Mouse (Mus musculus): Measurements from ENCODE around the gene R3hdml. TPM values are rescaled to one million over a fixed set of nuclear protein-coding genes. Genes with fewer than 3 reads are reported as not detected.

The R3hdml gene
- total and polyA plus RNA-seq, 3 experiments = not detected

GRCm38 (mm10) chr2:163548822-163549221 lies 56.7 kb downstream of the R3hdml start:
- no peak for DNase-seq (ENCODE audit: low read depth, low spot score)
- H3K79me2 ChIP-seq (ENCODE audit: control insufficient read depth, insufficient read depth, low read length, poor library complexity) = no peaks in the 10 kb centered on the region
- H3K27ac ChIP-seq (ENCODE audit: control insufficient read depth, low read depth, low read length) = no peak overlapping the region
- H3K4me1 ChIP-seq (ENCODE audit: control insufficient read depth in 1 of 2, insufficient read depth in 2 of 2, low read length in 2 of 2) = peaks cover 6 to 20% of the 10 kb centered on the region in 2 experiments
- H3K9me3 ChIP-seq (replicated peaks; ENCODE audit: insufficient read depth, low read length) = no peaks in the 10 kb centered on the region
- no peak overlapping the region for H3K4me3 ChIP-seq (ENCODE audit: control insufficient read depth in 1 of 2, insufficient read depth in 1 of 2, low read depth in 2 of 2, low read length in 2 of 2)
- H3K27me3 ChIP-seq (ENCODE audit: control insufficient read depth in 1 of 2, insufficient read depth in 2 of 2, low read length in 2 of 2) = no peaks in the 10 kb centered on the region; a peak in 1 of 4 replicates
- no peak overlapping the region for H3K9ac ChIP-seq (ENCODE audit: control insufficient read depth, low read depth, low read length, poor library complexity, severe bottlenecking)
- peaks cover 0 to 16% of the 10 kb centered on the region in 2 experiments; a peak in 2 of 4 replicates for H3K36me3 ChIP-seq (ENCODE audit: control insufficient read depth in 1 of 2, insufficient read depth in 2 of 2, low read length in 2 of 2)
- no peak for TF ChIP-seq TCF12 (IDR thresholded peaks at IDR 0.05; ENCODE audit: low read depth, low read length)
- no peak for TF ChIP-seq USF1 (IDR thresholded peaks at IDR 0.05; ENCODE audit: low read depth, low read length)
- TF ChIP-seq POLR2AphosphoS5 (IDR thresholded peaks at IDR 0.05; ENCODE audit: borderline replicate concordance, low read depth, low read length) = no peak
- TF ChIP-seq UBTF (IDR thresholded peaks at IDR 0.05; ENCODE audit: borderline replicate concordance, insufficient read depth, low read depth, low read length) = no peak
- TF ChIP-seq GABPA (IDR thresholded peaks at IDR 0.05; ENCODE audit: low read depth, low read length) = no peak
- TF ChIP-seq CTCF (IDR thresholded peaks at IDR 0.05 in 2 of 3, conservative IDR thresholded peaks at IDR 0.05 in 1 of 3; ENCODE audit: control insufficient read depth in 1 of 3, insufficient read depth in 1 of 3, low read depth in 2 of 3, low read length in 3 of 3, poor library complexity in 1 of 3, severe bottlenecking in 1 of 3) = no peak
- TF ChIP-seq MAX (IDR thresholded peaks at IDR 0.05; ENCODE audit: low read length) = no peak
- TF ChIP-seq HCFC1 (IDR thresholded peaks at IDR 0.05; ENCODE audit: low read depth, low read length) = no peak
- TF ChIP-seq MAZ (IDR thresholded peaks at IDR 0.05; ENCODE audit: low read depth, low read length) = no peak
- TF ChIP-seq SIN3A (IDR thresholded peaks at IDR 0.05; ENCODE audit: low read length) = no peak
- TF ChIP-seq ZMIZ1 (IDR thresholded peaks at IDR 0.05; ENCODE audit: low read depth, low read length) = no peak
- no peak for TF ChIP-seq MXI1 (IDR thresholded peaks at IDR 0.05; ENCODE audit: low read depth, low read length)
- no peak for TF ChIP-seq NRF1 (IDR thresholded peaks at IDR 0.05; ENCODE audit: insufficient read depth, low read depth, low read length, poor library complexity, severe bottlenecking)

GRCm38 (mm10) chr2:163549786-163550185 lies 57.7 kb downstream of the R3hdml start:
- Histone ChIP-seq H3K79me2 (ENCODE audit: control insufficient read depth, insufficient read depth, low read length, poor library complexity) (no peaks in the 10 kb centered on the region), H3K4me1 (ENCODE audit: control insufficient read depth in 1 of 2, insufficient read depth in 2 of 2, low read length in 2 of 2) (peaks cover 6 to 20% of the 10 kb centered on the region in 2 experiments), H3K4me3 (ENCODE audit: control insufficient read depth in 1 of 2, insufficient read depth in 1 of 2, low read depth in 2 of 2, low read length in 2 of 2) (no peak overlapping the region), H3K9me3 (replicated peaks; ENCODE audit: insufficient read depth, low read length) (no peaks in the 10 kb centered on the region), H3K9ac (ENCODE audit: control insufficient read depth, low read depth, low read length, poor library complexity, severe bottlenecking) (no peak overlapping the region), H3K36me3 (ENCODE audit: control insufficient read depth in 1 of 2, insufficient read depth in 2 of 2, low read length in 2 of 2) (peaks cover 0 to 16% of the 10 kb centered on the region in 2 experiments; a peak in 2 of 4 replicates), H3K27me3 (ENCODE audit: control insufficient read depth in 1 of 2, insufficient read depth in 2 of 2, low read length in 2 of 2) (no peaks in the 10 kb centered on the region; a peak in 1 of 4 replicates), H3K27ac (ENCODE audit: control insufficient read depth, low read depth, low read length) (no peak overlapping the region)
- no peak for DNase-seq (ENCODE audit: low read depth, low spot score)
- TF ChIP-seq POLR2AphosphoS5 (IDR thresholded peaks at IDR 0.05; ENCODE audit: borderline replicate concordance, low read depth, low read length) (no peak), CHD2 (IDR thresholded peaks at IDR 0.05; ENCODE audit: low read length) (no peak), HCFC1 (IDR thresholded peaks at IDR 0.05; ENCODE audit: low read depth, low read length) (no peak), ZC3H11A (IDR thresholded peaks at IDR 0.05; ENCODE audit: low read depth, low read length) (no peak), CTCF (IDR thresholded peaks at IDR 0.05 in 2 of 3, conservative IDR thresholded peaks at IDR 0.05 in 1 of 3; ENCODE audit: control insufficient read depth in 1 of 3, insufficient read depth in 1 of 3, low read depth in 2 of 3, low read length in 3 of 3, poor library complexity in 1 of 3, severe bottlenecking in 1 of 3) (no peak), MXI1 (IDR thresholded peaks at IDR 0.05; ENCODE audit: low read depth, low read length) (no peak), ZMIZ1 (IDR thresholded peaks at IDR 0.05; ENCODE audit: low read depth, low read length) (no peak), RCOR1 (IDR thresholded peaks at IDR 0.05; ENCODE audit: low read depth, low read length) (no peak), KAT2A (conservative IDR thresholded peaks at IDR 0.05; ENCODE audit: low read depth, low read length) (no peak), NELFE (IDR thresholded peaks at IDR 0.05; ENCODE audit: low read depth, low read length) (no peak), TCF12 (IDR thresholded peaks at IDR 0.05; ENCODE audit: low read depth, low read length) (no peak), POLR2AphosphoS2 (IDR thresholded peaks at IDR 0.05; ENCODE audit: low read length) (no peak), CHD1 (IDR thresholded peaks at IDR 0.05; ENCODE audit: low read depth, low read length) (no peak), ZKSCAN1 (IDR thresholded peaks at IDR 0.05; ENCODE audit: low read depth, low read length) (no peak), TAL1 (IDR thresholded peaks at IDR 0.05; ENCODE audit: low read length) (no peak), USF1 (IDR thresholded peaks at IDR 0.05; ENCODE audit: low read depth, low read length) (no peak)
